Mouse (Mus musculus) left cerebral cortex, postnatal 10 days (tissue): Measurements from ENCODE around the gene Lgals1. TPM values are rescaled to one million over a fixed set of nuclear protein-coding genes. Genes with fewer than 3 reads are reported as not detected.

Experiments used
- DNase-seq, 2 experiments: peaks; one replicate each; pipeline ENCODE4 v3.0.0; 2021 to 2022; ENCODE audit warnings: low spot score in 2 of 2, mixed read lengths in 1 of 2; ENCODE audit errors: extremely low spot score in 1 of 2
- intact Hi-C: fragments of 180-260 bp; cut with DNase I; formaldehyde crosslinking; loops from one replicate; pipeline ENCODE4 v1.15.1; 2025
- total RNA-seq, 2 experiments: library from RNA; stranded (reverse); gene quantifications; 2 replicates each; pipeline ENCODE4 v1.2.3; 2021

The Lgals1 gene
- total RNA-seq, 2 experiments from 2014 or later: 24.1 to 25.3 TPM

GRCm38 (mm10) chr15:78930192-78930706 lies 3.7 kb downstream of the Lgals1 start:
- intact Hi-C loops: no loop called here
- DNase-seq: no peak

DNA sequence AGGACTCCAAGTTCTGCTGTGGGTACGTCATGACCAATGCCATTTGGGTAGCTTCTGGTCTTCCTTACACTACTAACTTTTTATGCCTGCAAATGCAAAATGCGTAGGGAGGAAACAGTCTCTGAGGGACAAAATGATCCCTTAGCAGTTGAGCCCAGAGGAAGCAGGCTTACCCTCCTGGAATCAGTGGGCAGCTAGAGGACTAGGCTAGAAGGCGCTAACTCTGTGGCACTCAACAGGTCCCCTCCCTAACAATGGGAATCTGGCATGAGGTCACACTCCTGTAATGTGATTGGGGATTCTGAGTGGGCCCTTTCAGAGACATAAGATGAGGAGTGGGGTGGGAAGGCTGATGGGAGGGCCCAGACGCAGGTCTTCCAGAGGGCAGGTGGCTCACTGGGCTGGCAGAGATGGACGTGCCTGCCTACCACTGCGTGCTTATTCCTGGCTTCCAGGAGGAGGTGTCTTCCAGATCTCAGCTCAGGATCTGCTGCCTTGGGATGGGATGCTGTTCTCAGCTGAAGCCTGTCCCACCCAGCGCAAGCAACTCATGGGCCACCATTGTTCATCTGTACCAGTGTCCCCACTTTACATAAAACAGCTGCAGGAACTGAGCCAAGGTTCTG lies 4.4 kb downstream of the Lgals1 start:
- DNase-seq: no peak

GRCm38 (mm10) chr15:78931577-78931976 lies 5.1 kb downstream of the Lgals1 start:
- intact Hi-C loops: no loop called here

More for the DNA sequence above, 4.4 kb downstream of the Lgals1 start:
- intact Hi-C loops: no loop called here

DNA sequence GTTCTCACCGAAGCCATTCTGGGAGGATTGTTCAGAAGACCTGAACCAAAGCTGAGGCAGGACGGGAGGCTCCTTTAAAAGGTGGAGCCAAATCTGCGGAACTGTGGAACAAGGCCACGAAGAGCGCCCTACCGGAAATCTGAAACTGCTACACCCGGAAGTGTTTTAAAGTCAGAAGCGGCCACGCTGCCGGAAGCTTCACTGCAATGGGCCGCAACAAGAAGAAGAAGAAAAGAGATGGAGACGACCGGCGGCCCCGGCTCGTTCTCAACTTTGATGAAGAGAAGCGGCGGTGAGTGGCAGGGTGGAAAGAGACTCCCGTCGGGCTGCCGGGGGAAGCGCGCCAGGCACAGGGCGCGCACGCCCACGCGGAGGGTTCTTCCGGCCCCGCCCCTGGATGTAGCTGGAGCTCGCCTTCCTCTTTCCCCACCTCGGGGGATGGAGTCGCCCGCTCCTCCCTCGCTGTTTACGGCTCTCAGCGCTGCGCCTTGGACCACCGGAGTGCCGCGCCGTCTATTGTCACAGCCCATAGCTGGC lies 8.3 kb downstream of the Lgals1 start, which contains the start of gene Nol12:
Nol12 (plus strand) TSS at position 150 of the 537 bp plus-strand sequence.
- DNase-seq: peak; percentile 85 to 89
- intact Hi-C loops: no loop called here

More at GRCm38 (mm10) chr15:78931577-78931976, 5.1 kb downstream of the Lgals1 start:
- no peak for DNase-seq

GRCm38 (mm10) chr15:78936403-78936802 lies 9.9 kb downstream of the Lgals1 start:
- no peak for DNase-seq
- intact Hi-C loops: no loop called here

- DNase-seq: no peak
- intact Hi-C loops: no loop called here
These were observed 10.8 kb downstream of the Lgals1 start for GRCm38 (mm10) chr15:78937311-78937710.

DNA sequence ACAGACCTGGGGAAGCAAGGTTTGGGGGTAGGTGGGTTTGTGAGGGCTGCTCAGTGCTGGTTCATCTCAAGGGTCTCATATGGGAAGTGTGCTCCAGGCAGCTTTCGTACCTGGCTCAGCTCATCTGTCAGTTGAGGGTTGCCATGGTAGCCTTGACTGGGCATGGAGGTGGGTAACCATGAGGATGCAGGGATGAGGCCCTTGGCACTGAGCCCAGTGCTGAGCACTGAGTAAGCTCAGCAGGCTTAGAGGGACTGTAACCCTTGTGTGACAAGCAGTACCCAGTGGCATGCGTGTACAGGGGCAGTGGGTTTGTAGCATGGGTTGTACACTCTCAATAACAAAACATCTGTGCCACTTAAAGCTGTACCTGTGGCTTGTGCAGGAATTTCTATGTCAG lies 11.4 kb downstream of the Lgals1 start:
- no peak for DNase-seq
- intact Hi-C loops: no loop called here

GRCm38 (mm10) chr15:78940325-78940724 lies 13.8 kb downstream of the Lgals1 start:
- intact Hi-C loops: no loop called here
- DNase-seq: no peak

DNA sequence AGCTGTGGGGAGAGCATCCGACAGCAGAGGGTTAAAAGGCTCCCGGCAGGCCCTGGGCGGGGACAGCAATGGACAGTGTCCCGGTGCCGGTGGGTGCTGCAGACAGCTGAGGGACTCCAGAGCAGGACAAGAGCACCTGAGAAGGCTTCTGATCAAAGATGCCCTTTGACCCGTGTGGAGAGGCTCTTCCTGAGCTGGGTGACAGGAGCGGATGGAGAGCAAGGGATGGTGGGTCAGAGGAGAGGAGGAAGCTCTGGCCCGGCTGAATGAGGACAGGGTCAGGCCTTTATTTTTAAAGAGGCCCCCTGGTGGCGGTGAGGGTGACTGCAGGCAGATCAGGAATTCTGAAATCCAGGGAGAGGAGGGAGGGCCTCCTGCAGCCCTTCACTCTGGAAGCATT lies 16.1 kb downstream of the Lgals1 start:
- DNase-seq: peak; percentile 76 to 84
- intact Hi-C loops: no loop called here

- no peak for DNase-seq
- intact Hi-C loops: no loop called here
These were observed 19.7 kb downstream of the Lgals1 start for GRCm38 (mm10) chr15:78946232-78946631.

GRCm38 (mm10) chr15:78947657-78948056 lies 21.1 kb downstream of the Lgals1 start, which contains the start of gene Triobp:
Gene Triobp (plus strand): TSS chr15:78947724.
- DNase-seq: peak; percentile 86 to 95
- intact Hi-C loops: no loop called here

DNA sequence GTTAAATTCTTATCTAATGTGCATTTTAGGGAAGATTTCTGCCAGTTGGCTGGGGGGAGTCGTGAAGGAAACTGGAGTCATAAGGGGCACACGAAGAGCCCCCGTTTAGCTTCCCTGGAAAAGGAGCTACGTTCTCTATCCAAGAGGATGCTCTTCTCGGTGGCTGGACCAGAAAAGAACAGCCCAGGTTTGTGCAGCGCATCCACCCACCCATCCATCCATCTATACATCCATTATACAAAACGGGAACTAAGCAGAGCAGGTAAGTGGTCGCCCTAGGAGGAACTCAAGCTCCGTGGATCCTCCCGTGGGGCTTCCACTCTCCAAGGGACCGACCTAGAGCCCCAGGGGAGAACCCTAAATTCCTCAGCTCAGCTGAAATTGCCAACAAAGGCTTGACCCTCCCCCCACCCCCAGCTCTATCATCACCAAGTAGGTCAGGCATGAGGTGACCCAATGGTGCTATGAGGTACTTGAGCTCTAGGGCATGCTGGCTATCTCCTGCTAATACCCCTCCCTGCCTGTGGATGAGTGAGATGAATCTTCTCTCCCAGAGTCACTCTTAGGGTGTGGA lies 21.7 kb downstream of the Lgals1 start:
- intact Hi-C loops: no loop called here
- DNase-seq: no peak

GRCm38 (mm10) chr15:78948883-78949282 lies 22.4 kb downstream of the Lgals1 start:
- intact Hi-C loops: no loop called here

GRCm38 (mm10) chr15:78955663-78956062 lies 29.1 kb downstream of the Lgals1 start:
- intact Hi-C loops: no loop called here
- DNase-seq: no peak

More at GRCm38 (mm10) chr15:78948883-78949282, 22.4 kb downstream of the Lgals1 start:
- DNase-seq: no peak

- no peak for DNase-seq
- intact Hi-C loops: no loop called here
These were observed 29.8 kb downstream of the Lgals1 start for GRCm38 (mm10) chr15:78956351-78956750.

GRCm38 (mm10) chr15:78957021-78957420 lies 30.5 kb downstream of the Lgals1 start:
- intact Hi-C loops: no loop called here

GRCm38 (mm10) chr15:78959537-78959936 lies 33.0 kb downstream of the Lgals1 start:
- no peak for DNase-seq
- intact Hi-C loops: no loop called here

More at GRCm38 (mm10) chr15:78957021-78957420, 30.5 kb downstream of the Lgals1 start:
- no peak for DNase-seq

- intact Hi-C loops: no loop called here
- no peak for DNase-seq
These were observed 33.6 kb downstream of the Lgals1 start for GRCm38 (mm10) chr15:78960088-78960487.

- intact Hi-C loops: no loop called here
- DNase-seq: peak; percentile 27 to 83
These were observed 36.4 kb downstream of the Lgals1 start for GRCm38 (mm10) chr15:78962885-78963284.

- intact Hi-C loops: no loop called here
- DNase-seq: no peak
These were observed 45.1 kb downstream of the Lgals1 start for GRCm38 (mm10) chr15:78971626-78972025.
